24 mouse cellular contexts compared by ENCODE assay signal in the genomic region with DNA sequence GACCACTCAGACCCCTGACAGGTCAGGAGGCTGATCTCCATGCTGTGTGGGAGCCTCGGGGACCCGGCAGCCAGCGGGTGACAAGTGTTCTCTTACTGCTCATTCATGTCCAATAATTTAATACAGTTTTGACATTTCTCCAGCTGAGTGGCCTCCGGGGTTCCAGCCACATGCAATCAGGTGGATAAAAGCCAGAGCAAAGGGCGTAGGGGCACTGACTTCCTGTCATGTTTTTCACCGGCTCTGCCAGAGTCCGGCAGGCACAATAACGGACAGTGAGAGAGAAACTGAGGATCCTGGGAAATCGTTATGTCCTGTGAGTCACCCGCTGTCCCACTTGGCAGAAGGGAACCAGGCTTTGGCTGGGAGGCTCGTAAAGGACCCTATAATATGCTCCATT.
DNase-seq lines count a peak whose midpoint lies in the region; ATAC-seq lines count a peak whose summit lies in the region.
"Had no signal": no experiment of that assay in that cellular context is flagged by ENCODE, and none has a peak within 500 bp of the region (broad histone marks: within the 10 kb centered on the region; RNA-seq: fewer than 3 reads in every experiment).

No protein-coding gene starts in this region.

- no peaks in the 10 kb centered on the region for H3K27me3 ChIP-seq in kidney, embryonic 16.5 days (ENCODE audit: insufficient read depth, low read length)
- no peaks in the 10 kb centered on the region for H3K27me3 ChIP-seq in midbrain, embryonic 16.5 days (ENCODE audit: control insufficient read depth, insufficient read depth, low read depth, low read length)
- H3K27me3 ChIP-seq in intestine, embryonic 16.5 days (replicated peaks; ENCODE audit: control insufficient read depth, insufficient read depth, low read length): no peaks in the 10 kb centered on the region
- H3K27me3 ChIP-seq: forebrain, embryonic 13.5 days; hindbrain, embryonic 12.5 days; hindbrain, embryonic 15.5 days had no signal

- no peak overlapping the region for H3K4me2 ChIP-seq in kidney, embryonic 16.5 days (replicated peaks; ENCODE audit: low read depth, low read length)
- H3K4me2 ChIP-seq in midbrain, embryonic 16.5 days (ENCODE audit: low read length): no peak overlapping the region
- H3K4me2 ChIP-seq in intestine, embryonic 16.5 days (ENCODE audit: low read depth, low read length): no peak overlapping the region
- H3K4me2 ChIP-seq: forebrain, embryonic 13.5 days; heart, embryonic 13.5 days; hindbrain, embryonic 12.5 days; hindbrain, embryonic 15.5 days had no signal

- peak; percentile 14 for DNase-seq in kidney, adult 18-20 months
- DNase-seq in kidney, adult 11 months: no peak
- DNase-seq in kidney, postnatal 36 days: peak; percentile 16 to 44
- peak; percentile 30 for DNase-seq in adrenal gland, postnatal 10 days
- peak; percentile 15 to 24 for DNase-seq in adrenal gland, postnatal 36 days
- DNase-seq: cerebellum, adult 11-12 months; cerebellum, adult 9-10 months; cerebellum, postnatal 14 days; gastrocnemius, postnatal 10 days; gastrocnemius, postnatal 36 days; heart, adult 2 months; heart, postnatal 14 days had no signal

- no peak overlapping the region for H3K9ac ChIP-seq in kidney, embryonic 16.5 days (replicated peaks; ENCODE audit: low read length)
- no peak overlapping the region for H3K9ac ChIP-seq in midbrain, embryonic 16.5 days (ENCODE audit: low read depth, low read length)
- no peak overlapping the region for H3K9ac ChIP-seq in intestine, embryonic 16.5 days (ENCODE audit: low read depth, low read length)
- H3K9ac ChIP-seq: forebrain, embryonic 13.5 days; heart, embryonic 13.5 days; hindbrain, embryonic 12.5 days; hindbrain, embryonic 15.5 days had no signal

- 38% methylated on average over 11 of the region's 11 CpGs for WGBS in kidney, embryonic 16.5 days
- 64% methylated on average over 11 of the region's 11 CpGs for WGBS in midbrain, embryonic 16.5 days
- 57% methylated on average over 11 of the region's 11 CpGs for WGBS in intestine, embryonic 16.5 days

- H3K36me3 ChIP-seq in kidney, embryonic 16.5 days (ENCODE audit: insufficient read depth, low read length): no peaks in the 10 kb centered on the region
- no peaks in the 10 kb centered on the region for H3K36me3 ChIP-seq in midbrain, embryonic 16.5 days (ENCODE audit: control insufficient read depth, insufficient read depth, low read length)
- H3K36me3 ChIP-seq in intestine, embryonic 16.5 days (ENCODE audit: control insufficient read depth, insufficient read depth, low read length): no peaks in the 10 kb centered on the region
- H3K36me3 ChIP-seq: forebrain, embryonic 10.5 days; heart, embryonic 10.5 days; heart, embryonic 13.5 days; hindbrain, embryonic 12.5 days; hindbrain, embryonic 15.5 days had no signal

- H3K27ac ChIP-seq in kidney, embryonic 16.5 days (ENCODE audit: low read length): no peak overlapping the region
- H3K27ac ChIP-seq in midbrain, embryonic 16.5 days (ENCODE audit: low read length): no peak overlapping the region
- H3K27ac ChIP-seq in intestine, embryonic 16.5 days (ENCODE audit: low read length): no peak overlapping the region
- H3K27ac ChIP-seq: forebrain, embryonic 10.5 days; forebrain, embryonic 13.5 days; heart, adult 2 months; heart, embryonic 10.5 days; heart, embryonic 13.5 days; hindbrain, embryonic 12.5 days; hindbrain, embryonic 15.5 days had no signal

- no peak for ATAC-seq in kidney, embryonic 16.5 days (ENCODE audit: low FRiP score, low TSS enrichment)
- ATAC-seq in midbrain, embryonic 16.5 days: no peak
- ATAC-seq in intestine, embryonic 16.5 days: no peak
- ATAC-seq: activated CD4-positive, CD25-positive, alpha-beta regulatory T cell, adult 4 months; CD4-positive, CD25-positive, alpha-beta regulatory T cell, adult 4 months; forebrain, embryonic 13.5 days; forebrain, embryonic 16.5 days had no signal

- H3K4me1 ChIP-seq in kidney, embryonic 16.5 days (ENCODE audit: insufficient read depth, low read length): peaks cover 8% of the 10 kb centered on the region
- peaks cover 7% of the 10 kb centered on the region; the same call in 1 of the 2 replicates for H3K4me1 ChIP-seq in midbrain, embryonic 16.5 days (ENCODE audit: control insufficient read depth, insufficient read depth, low read length)
- H3K4me1 ChIP-seq in intestine, embryonic 16.5 days (ENCODE audit: control insufficient read depth, insufficient read depth, low read length): no peaks in the 10 kb centered on the region
- H3K4me1 ChIP-seq: heart, embryonic 10.5 days; heart, embryonic 13.5 days had no signal

- H3K9me3 ChIP-seq in kidney, embryonic 16.5 days (ENCODE audit: low read length): no peaks in the 10 kb centered on the region
- no peaks in the 10 kb centered on the region for H3K9me3 ChIP-seq in midbrain, embryonic 16.5 days (replicated peaks; ENCODE audit: control insufficient read depth, low read length, poor library complexity, severe bottlenecking)
- H3K9me3 ChIP-seq in intestine, embryonic 16.5 days (ENCODE audit: control insufficient read depth, low read length): no peaks in the 10 kb centered on the region
- H3K9me3 ChIP-seq: forebrain, embryonic 10.5 days; forebrain, embryonic 13.5 days; heart, embryonic 10.5 days; heart, embryonic 13.5 days; hindbrain, embryonic 12.5 days; hindbrain, embryonic 15.5 days had no signal

- no peak overlapping the region for H3K4me3 ChIP-seq in kidney, embryonic 16.5 days (ENCODE audit: low read length)
- no peak overlapping the region for H3K4me3 ChIP-seq in midbrain, embryonic 16.5 days (ENCODE audit: low read depth, low read length)
- no peak overlapping the region for H3K4me3 ChIP-seq in intestine, embryonic 16.5 days (ENCODE audit: low read length)
- H3K4me3 ChIP-seq: forebrain, embryonic 10.5 days; forebrain, embryonic 13.5 days; heart, adult 2 months; heart, embryonic 10.5 days; heart, embryonic 13.5 days; hindbrain, embryonic 12.5 days; hindbrain, embryonic 15.5 days had no signal
